ENCODE assay signal across 9 mouse cellular contexts in genomic region chr1:73824406-73825184, GRCm38 (mm10).
DNase-seq lines count a peak whose midpoint lies in the region; ATAC-seq lines count a peak whose summit lies in the region.
"Had no signal": no experiment of that assay in that cellular context is flagged by ENCODE, and none has a peak within 500 bp of the region (broad histone marks: within the 10 kb centered on the region; RNA-seq: fewer than 3 reads in every experiment).

No protein-coding gene starts in this region.

- H3K27me3 ChIP-seq in heart, embryonic 10.5 days (ENCODE audit: insufficient read depth, poor library complexity, severe bottlenecking) = peaks cover 14% of the 10 kb centered on the region; the same call in 1 of the 2 replicates
- no peaks in the 10 kb centered on the region for H3K27me3 ChIP-seq in neural tube, embryonic 11.5 days (ENCODE audit: control insufficient read depth, insufficient read depth, low read length)

- 0 out of 2 replicates have a peak, but pooled peaks have one; percentile 4 for ATAC-seq in neural tube, embryonic 11.5 days (ENCODE audit: insufficient read depth, low FRiP score, low TSS enrichment)

- no peaks in the 10 kb centered on the region for H3K9me3 ChIP-seq in heart, embryonic 10.5 days
- no peaks in the 10 kb centered on the region for H3K9me3 ChIP-seq in neural tube, embryonic 11.5 days (ENCODE audit: control insufficient read depth, low read length)

- 47% methylated on average over 8 of the region's 8 CpGs for WGBS in heart, embryonic 10.5 days
- WGBS in neural tube, embryonic 11.5 days = 62% methylated on average over 8 of the region's 8 CpGs

- no peaks in the 10 kb centered on the region for H3K36me3 ChIP-seq in heart, embryonic 10.5 days
- H3K36me3 ChIP-seq in neural tube, embryonic 11.5 days (ENCODE audit: control insufficient read depth, insufficient read depth, low read length) = no peaks in the 10 kb centered on the region

- H3K4me2 ChIP-seq in neural tube, embryonic 11.5 days (ENCODE audit: low read depth) = no peak overlapping the region

- H3K4me3 ChIP-seq in heart, embryonic 10.5 days = no peak overlapping the region
- H3K4me3 ChIP-seq in neural tube, embryonic 11.5 days (ENCODE audit: low read depth, low read length) = no peak overlapping the region

- peaks cover 44% of the 10 kb centered on the region for H3K4me1 ChIP-seq in heart, embryonic 10.5 days
- peaks cover 5% of the 10 kb centered on the region; the same call in 1 of the 2 replicates for H3K4me1 ChIP-seq in neural tube, embryonic 11.5 days (ENCODE audit: control insufficient read depth, insufficient read depth, low read length)

- no peak overlapping the region for H3K9ac ChIP-seq in neural tube, embryonic 11.5 days (ENCODE audit: low read length)

- intact Hi-C loops in heart, postnatal 25 days (cut with DNase I) = loop anchor here (5.0 kb wide), 2 partner anchors 552 to 1107 kb away; no protein-coding TSS in a partner anchor

- peak overlapping the region; percentile 31; the same call in 1 of the 2 replicates for H3K27ac ChIP-seq in heart, embryonic 10.5 days
- no peak overlapping the region for H3K27ac ChIP-seq in neural tube, embryonic 11.5 days (ENCODE audit: low read depth, low read length)

- DNase-seq in heart, embryonic 10.5 days (ENCODE audit: low spot score) = no peak
- no peak for DNase-seq in heart, postnatal 25 days (ENCODE audit: low spot score)
- DNase-seq in neural tube, embryonic 11.5 days (ENCODE audit: low spot score) = no peak
- DNase-seq in neural tube, embryonic 10.5 days (ENCODE audit: extremely low spot score, low spot score) = no peak
- peak; percentile 61 for DNase-seq in kidney, postnatal 14 days
- DNase-seq in testis, postnatal 10 days (ENCODE audit: low spot score) = peak; percentile 57
- DNase-seq in layer of hippocampus, adult 18-20 months (ENCODE audit: low spot score in 2 of 2) = no peak
- no peak for DNase-seq in yolk sac, embryonic 10.5 days (ENCODE audit: low spot score)
- DNase-seq: thymus, adult 2 months had no signal

Comparison
In these comparisons a context has a peak if more than half of its experiments do, and no peak if none do; other contexts are left out.
1. DNase-seq: peak in kidney, postnatal 14 days (single experiment) and testis, postnatal 10 days (single experiment); none in heart, embryonic 10.5 days (single experiment), heart, postnatal 25 days (single experiment), neural tube, embryonic 11.5 days (single experiment), neural tube, embryonic 10.5 days (single experiment), layer of hippocampus, adult 18-20 months (0 of 2) and yolk sac, embryonic 10.5 days (single experiment).